Mouse (Mus musculus) liver, embryonic 16.5 days (tissue): ENCODE measurements around the gene Renbp. TPM values are rescaled to one million over a fixed set of nuclear protein-coding genes. Genes with fewer than 3 reads are reported as not detected.
A peak's percentile ranks its signal among the peaks of the same experiment; 100 is the strongest.

Source experiments
- ATAC-seq: fragments of 200-750 bp; cut with Nextera tagmentation; 2 replicates; pipeline ENCODE4 v1.8.0; 2017; ENCODE audit warnings: low read depth, mild to moderate bottlenecking, moderate number of reproducible peaks, moderate library complexity
- H3K27ac ChIP-seq: fragments of 300-500 bp; sonication (generic); 2 replicates; pipeline ENCODE4 v1.5.1; 2014; ENCODE audit warnings: mild to moderate bottlenecking, low read length
- H3K27me3 ChIP-seq: fragments of 300-500 bp; sonication (generic); 2 replicates; pipeline ENCODE4 v1.6.1; 2014; ENCODE audit warnings: low read depth, low read length, mixed read lengths; ENCODE audit not compliant: control insufficient read depth, insufficient read depth
- H3K36me3 ChIP-seq: fragments of 300-500 bp; sonication (generic); 2 replicates; pipeline ENCODE4 v1.6.1; 2014; ENCODE audit warnings: mild to moderate bottlenecking; ENCODE audit not compliant: control insufficient read depth, insufficient read depth
- H3K4me1 ChIP-seq: fragments of 300-500 bp; sonication (generic); 2 replicates; pipeline ENCODE4 v1.6.1; 2014; ENCODE audit warnings: low read depth, low read length, mixed read lengths; ENCODE audit not compliant: control insufficient read depth
- H3K4me2 ChIP-seq: fragments of 300-500 bp; sonication (generic); 2 replicates; pipeline ENCODE4 v1.6.1; 2014; ENCODE audit warnings: low read depth, low read length, mixed read lengths
- H3K4me3 ChIP-seq: fragments of 300-500 bp; sonication (generic); 2 replicates; pipeline ENCODE4 v1.5.1; 2014; ENCODE audit warnings: low read depth, mild to moderate bottlenecking, low read length
- H3K9ac ChIP-seq: fragments of 300-500 bp; sonication (generic); 2 replicates; pipeline ENCODE4 v1.6.1; 2014; ENCODE audit warnings: low read depth, low read length
- H3K9me3 ChIP-seq: fragments of 300-500 bp; sonication (generic); replicated peaks from 2 replicates; pipeline ENCODE4 v1.6.1; 2016; ENCODE audit warnings: low read length; ENCODE audit not compliant: control insufficient read depth
- WGBS: fragments of 180-500 bp; shearing (Covaris S2); extraction: QIAGEN DNeasy Blood & Tissue Kit; methylation state at CpG from one replicate; pipeline ENCODE4 v1.1.7; 2014; ENCODE audit not compliant: insufficient replicate concordance; 5-methylcytosine and 5-hydroxymethylcytosine counted together
- polyA plus RNA-seq: library from polyadenylated mRNA; unstranded; fragments of >200 nt; fragmentation: Nextera tagmentation; extraction: Ambion mirVana; gene quantifications from 2 replicates; pipeline ENCODE4 v1.2.1, GENCODE M21; 2015

Gene Renbp
- polyA plus RNA-seq, 1 experiment from 2014 or later, result 24.6 TPM

GRCm38 (mm10) chrX:73966248-73967176 lies 35.9 kb upstream of the Renbp start, which contains the start of gene Hcfc1:
Hcfc1 (minus strand) TSS chrX:73966357.
- H3K4me2 ChIP-seq, result peak within 1 kb of the TSS; percentile 77
- no peaks in the 10 kb centered on the region; the same call in 1 of the 2 replicates for H3K9me3 ChIP-seq
- peak; percentile 44 for ATAC-seq
- H3K36me3 ChIP-seq, result no peaks in the 10 kb centered on the region; the same call in 1 of the 2 replicates
- H3K27me3 ChIP-seq, result no peaks in the 10 kb centered on the region
- H3K4me3 ChIP-seq, result peak within 1 kb of the TSS; percentile 85
- H3K9ac ChIP-seq, result peak within 1 kb of the TSS; percentile 81
- 18% methylated on average over 58 of the region's 58 CpGs for WGBS
- H3K4me1 ChIP-seq, result peaks cover 35% of the 10 kb centered on the region
- peak within 1 kb of the TSS; percentile 99 for H3K27ac ChIP-seq

- H3K27ac ChIP-seq, result peak overlapping the region; percentile 99
- H3K4me1 ChIP-seq, result peaks cover 35% of the 10 kb centered on the region
Measured at GRCm38 (mm10) chrX:73965307-73965706, 34.7 kb upstream of the Renbp start.

GRCm38 (mm10) chrX:73964363-73964762 lies 33.7 kb upstream of the Renbp start:
- Histone ChIP-seq H3K4me1 (peaks cover 35% of the 10 kb centered on the region), H3K9me3 (no peaks in the 10 kb centered on the region; the same call in 1 of the 2 replicates), H3K36me3 (peaks cover 6% of the 10 kb centered on the region), H3K4me3 (peak overlapping the region; percentile 85), H3K9ac (peak overlapping the region; percentile 81), H3K4me2 (peak overlapping the region; percentile 77), H3K27me3 (no peaks in the 10 kb centered on the region), H3K27ac (peak overlapping the region; percentile 99)
- ATAC-seq, result peak; percentile 37
- 19% methylated on average over 3 of the region's 3 CpGs for WGBS

More at GRCm38 (mm10) chrX:73965307-73965706, 34.7 kb upstream of the Renbp start:
- peak overlapping the region; percentile 77 for H3K4me2 ChIP-seq
- no peaks in the 10 kb centered on the region; the same call in 1 of the 2 replicates for H3K9me3 ChIP-seq
- H3K36me3 ChIP-seq, result peaks cover 4% of the 10 kb centered on the region
- H3K4me3 ChIP-seq, result peak overlapping the region; percentile 85
- H3K9ac ChIP-seq, result peak overlapping the region; percentile 81
- WGBS, result 17% methylated on average over 20 of the region's 20 CpGs
- ATAC-seq, result no peak
- no peaks in the 10 kb centered on the region for H3K27me3 ChIP-seq

- no peaks in the 10 kb centered on the region for H3K4me1 ChIP-seq
- H3K9me3 ChIP-seq, result no peaks in the 10 kb centered on the region
- H3K36me3 ChIP-seq, result peaks cover 80% of the 10 kb centered on the region
- no peak overlapping the region for H3K4me3 ChIP-seq
- no peak for ATAC-seq
- no peaks in the 10 kb centered on the region for H3K27me3 ChIP-seq
- H3K9ac ChIP-seq, result no peak overlapping the region
- 82% methylated on average over 6 of the region's 6 CpGs for WGBS
- no peak overlapping the region for H3K27ac ChIP-seq
- no peak overlapping the region for H3K4me2 ChIP-seq
Measured at GRCm38 (mm10) chrX:73954988-73955387, 24.3 kb upstream of the Renbp start.

GRCm38 (mm10) chrX:73952603-73953002 lies 22.0 kb upstream of the Renbp start:
- H3K4me3 ChIP-seq, result no peak overlapping the region
- no peaks in the 10 kb centered on the region for H3K27me3 ChIP-seq
- no peak overlapping the region for H3K9ac ChIP-seq
- H3K4me2 ChIP-seq, result no peak overlapping the region
- H3K27ac ChIP-seq, result no peak overlapping the region
- ATAC-seq, result no peak
- no peaks in the 10 kb centered on the region for H3K4me1 ChIP-seq
- H3K9me3 ChIP-seq, result no peaks in the 10 kb centered on the region
- 75% methylated on average over 5 of the region's 5 CpGs for WGBS
- H3K36me3 ChIP-seq, result peaks cover 86% of the 10 kb centered on the region

- H3K36me3 ChIP-seq, result peaks cover 89% of the 10 kb centered on the region
- no peak overlapping the region for H3K27ac ChIP-seq
- H3K27me3 ChIP-seq, result no peaks in the 10 kb centered on the region
- no peaks in the 10 kb centered on the region for H3K4me1 ChIP-seq
- no peaks in the 10 kb centered on the region for H3K9me3 ChIP-seq
- no peak overlapping the region for H3K4me2 ChIP-seq
- WGBS, result 84% methylated on average over 10 of the region's 10 CpGs
- H3K4me3 ChIP-seq, result no peak overlapping the region
- no peak overlapping the region for H3K9ac ChIP-seq
- ATAC-seq, result no peak
Measured at GRCm38 (mm10) chrX:73949341-73949740, 18.7 kb upstream of the Renbp start.

GRCm38 (mm10) chrX:73948647-73949046 lies 18.0 kb upstream of the Renbp start:
- ATAC-seq, result peak; percentile 44
- peaks cover 90% of the 10 kb centered on the region for H3K36me3 ChIP-seq

GRCm38 (mm10) chrX:73946896-73947295 lies 16.2 kb upstream of the Renbp start:
- Histone ChIP-seq H3K36me3 (peaks cover 90% of the 10 kb centered on the region), H3K9ac (no peak overlapping the region), H3K4me1 (no peaks in the 10 kb centered on the region), H3K4me2 (no peak overlapping the region), H3K4me3 (no peak overlapping the region), H3K27ac (no peak overlapping the region), H3K27me3 (no peaks in the 10 kb centered on the region), H3K9me3 (no peaks in the 10 kb centered on the region)
- no peak for ATAC-seq
- WGBS, result 69% methylated on average over 6 of the region's 6 CpGs

More at GRCm38 (mm10) chrX:73948647-73949046, 18.0 kb upstream of the Renbp start:
- WGBS, result 22% methylated on average over 4 of the region's 4 CpGs
- H3K9ac ChIP-seq, result no peak overlapping the region
- no peaks in the 10 kb centered on the region for H3K9me3 ChIP-seq
- H3K27me3 ChIP-seq, result no peaks in the 10 kb centered on the region
- no peak overlapping the region for H3K4me3 ChIP-seq
- no peaks in the 10 kb centered on the region for H3K4me1 ChIP-seq
- no peak overlapping the region for H3K27ac ChIP-seq
- no peak overlapping the region for H3K4me2 ChIP-seq

- H3K9ac ChIP-seq, result no peak overlapping the region
- no peaks in the 10 kb centered on the region for H3K27me3 ChIP-seq
- no peaks in the 10 kb centered on the region for H3K4me1 ChIP-seq
- no peak for ATAC-seq
- H3K36me3 ChIP-seq, result peaks cover 51% of the 10 kb centered on the region
- H3K4me3 ChIP-seq, result no peak overlapping the region
- no peaks in the 10 kb centered on the region for H3K9me3 ChIP-seq
- no peak overlapping the region for H3K27ac ChIP-seq
- no peak overlapping the region for H3K4me2 ChIP-seq
- WGBS, result 78% methylated on average over 2 of the region's 2 CpGs
Measured at GRCm38 (mm10) chrX:73942294-73942693, 11.6 kb upstream of the Renbp start.
